Mouse (Mus musculus): ENCODE results near the gene Plau. TPM values are rescaled to one million over a fixed set of nuclear protein-coding genes. Genes with fewer than 3 reads are reported as not detected.

Gene Plau
- total RNA-seq, 1 experiment from 2014 or later = 60.1 TPM

DNA sequence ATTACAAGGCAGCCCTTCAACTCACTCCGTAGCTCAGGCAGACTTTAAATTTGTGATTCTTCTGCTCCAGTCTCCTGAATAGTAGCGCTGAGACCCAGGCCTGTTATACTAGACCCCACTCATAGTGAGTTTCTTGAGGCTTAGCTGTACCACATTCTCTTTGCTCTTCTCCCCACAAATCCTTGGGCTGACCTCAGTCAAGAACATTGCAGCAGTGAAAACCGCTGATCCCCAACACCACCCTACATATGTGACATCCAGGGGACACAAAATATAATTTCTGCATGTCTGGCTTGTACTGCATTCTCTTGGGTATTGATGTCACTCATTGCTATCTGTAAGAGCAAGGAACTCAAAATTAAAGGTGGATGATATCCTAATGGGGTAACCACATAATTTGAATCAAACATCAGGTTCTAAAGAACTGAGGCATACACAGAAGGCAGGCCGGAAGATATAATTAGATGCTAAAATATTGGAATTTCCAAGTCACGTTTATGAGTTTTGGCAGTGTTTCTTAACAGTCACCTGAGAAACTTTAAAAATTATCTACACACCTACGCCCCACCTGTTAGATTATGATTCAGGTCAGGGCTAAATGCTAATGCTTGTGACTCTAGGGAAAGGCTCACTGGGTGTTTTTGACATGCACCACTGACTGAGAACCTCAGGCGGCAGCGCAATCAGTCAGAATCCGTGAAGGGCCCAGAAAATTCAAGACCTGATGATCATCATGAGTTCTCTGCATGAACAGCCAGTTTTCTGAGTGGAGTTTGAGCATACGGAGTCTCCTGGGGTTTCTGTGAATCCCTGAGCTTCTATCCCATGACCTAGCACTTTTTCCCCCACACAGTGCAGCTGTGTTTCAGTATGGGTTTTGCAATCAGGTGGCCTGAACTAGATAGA, 8.5 kb downstream of the Plau start:
- DNase-seq = no peak

GRCm38 (mm10) chr14:20845577-20846088, 9.2 kb downstream of the Plau start:
- DNase-seq = no peak

DNA sequence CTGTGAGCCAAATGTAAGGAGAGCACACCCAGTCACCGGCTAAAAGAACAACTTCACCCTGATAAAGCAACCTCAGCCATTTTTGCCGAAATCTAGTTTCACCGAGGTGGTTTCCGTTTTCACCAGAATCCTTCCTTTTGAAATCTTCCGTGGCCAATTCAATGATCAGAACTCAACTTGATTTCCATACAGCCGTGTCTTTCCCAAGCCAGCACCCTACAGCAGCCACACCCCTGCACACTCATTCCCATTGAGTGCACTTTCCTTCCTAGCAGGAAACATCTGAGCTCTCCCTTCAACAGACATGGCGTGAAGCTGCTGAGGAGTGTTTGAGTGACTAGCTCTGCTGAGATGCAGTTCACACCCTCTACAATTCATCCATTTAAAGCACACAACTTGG, 9.8 kb downstream of the Plau start:
- no peak for DNase-seq

DNA sequence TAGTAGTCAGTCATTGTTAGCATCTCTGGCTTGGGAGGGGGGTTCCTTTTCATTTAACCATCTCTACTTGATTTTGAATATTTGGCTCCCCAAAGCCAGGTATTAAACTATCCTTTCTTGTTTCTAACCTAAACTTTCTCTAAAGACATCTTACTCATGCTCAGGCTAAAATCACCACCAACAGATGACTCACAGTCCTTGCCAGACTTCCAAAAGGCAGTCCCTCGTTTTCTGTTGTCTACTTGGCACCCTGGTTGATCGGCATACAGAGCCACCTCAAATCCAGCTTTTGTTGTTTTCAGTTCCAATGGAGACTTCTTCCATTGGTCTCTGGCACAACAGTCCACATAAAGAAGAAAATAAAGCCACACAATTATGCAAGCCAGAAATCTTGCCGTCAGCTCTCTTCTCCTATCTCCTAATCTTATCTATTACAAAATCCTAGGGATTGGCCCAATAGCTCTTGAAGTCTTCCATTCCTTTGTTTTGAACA, 11.2 kb downstream of the Plau start:
- no peak for DNase-seq

- no peak for DNase-seq
Observed at GRCm38 (mm10) chr14:20849753-20850152, 13.3 kb downstream of the Plau start.

GRCm38 (mm10) chr14:20850498-20850897, 14.0 kb downstream of the Plau start:
- DNase-seq = no peak

GRCm38 (mm10) chr14:20851776-20852175, 15.3 kb downstream of the Plau start:
- DNase-seq = no peak

DNA sequence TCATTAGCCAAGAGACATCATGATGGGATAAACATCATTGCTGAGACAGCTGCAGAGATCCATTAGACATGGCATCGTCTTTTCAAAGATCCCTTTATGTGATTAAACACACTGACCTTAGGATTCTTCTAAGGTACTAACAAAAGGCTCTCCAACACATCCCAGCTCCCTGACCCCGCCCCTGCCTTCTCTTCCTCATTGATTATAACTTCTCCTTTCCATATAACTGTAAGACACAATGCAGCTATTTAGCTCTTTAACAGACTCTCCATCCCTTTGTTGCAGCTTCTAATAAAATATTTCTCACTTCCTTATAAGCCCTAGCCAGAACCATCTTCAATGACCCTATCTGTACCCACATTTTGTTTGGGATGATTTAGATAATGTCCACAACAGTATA, 24.7 kb downstream of the Plau start:
- no peak for DNase-seq

DNA sequence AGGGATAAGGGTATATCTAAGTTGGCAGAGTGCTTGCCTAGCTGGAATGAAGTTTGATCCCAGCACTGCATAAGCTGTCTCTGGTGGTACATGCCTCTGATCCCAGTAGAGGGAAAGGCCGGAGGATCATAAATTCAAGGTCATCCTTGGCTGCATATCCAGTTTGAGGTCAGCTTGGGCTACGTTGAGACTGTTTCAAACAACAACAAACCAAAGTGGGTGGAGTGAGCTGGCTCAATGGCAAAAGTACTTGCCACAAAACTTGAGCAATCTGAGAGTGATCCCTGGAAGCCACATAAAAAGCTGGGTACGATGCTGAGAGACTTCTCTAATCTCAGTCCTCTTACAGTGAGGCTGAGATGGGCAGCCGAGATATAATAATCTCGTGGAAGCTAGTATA, 25.1 kb downstream of the Plau start:
- peak; percentile 50 for DNase-seq

GRCm38 (mm10) chr14:20863306-20864065, 27.0 kb downstream of the Plau start:
- DNase-seq = no peak

DNA sequence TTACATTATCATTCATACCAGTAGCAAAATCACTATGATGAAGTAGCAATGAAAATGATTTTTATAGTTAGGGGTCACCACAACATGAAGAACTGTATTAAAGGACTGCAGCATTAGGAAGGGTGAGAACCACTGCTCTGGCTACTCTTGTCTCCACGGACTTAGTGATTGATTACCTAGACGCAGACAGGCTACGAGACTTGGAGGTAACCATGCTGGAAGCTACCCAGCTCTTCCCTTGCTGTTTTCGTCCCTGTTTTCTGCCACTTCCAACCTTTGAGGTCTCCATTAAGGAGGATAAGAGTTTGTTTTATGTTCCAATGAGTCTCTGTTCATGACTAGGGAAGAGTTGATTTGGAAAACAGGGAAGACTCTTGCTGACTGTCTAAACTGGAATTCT, 27.7 kb downstream of the Plau start:
- DNase-seq = no peak

DNA sequence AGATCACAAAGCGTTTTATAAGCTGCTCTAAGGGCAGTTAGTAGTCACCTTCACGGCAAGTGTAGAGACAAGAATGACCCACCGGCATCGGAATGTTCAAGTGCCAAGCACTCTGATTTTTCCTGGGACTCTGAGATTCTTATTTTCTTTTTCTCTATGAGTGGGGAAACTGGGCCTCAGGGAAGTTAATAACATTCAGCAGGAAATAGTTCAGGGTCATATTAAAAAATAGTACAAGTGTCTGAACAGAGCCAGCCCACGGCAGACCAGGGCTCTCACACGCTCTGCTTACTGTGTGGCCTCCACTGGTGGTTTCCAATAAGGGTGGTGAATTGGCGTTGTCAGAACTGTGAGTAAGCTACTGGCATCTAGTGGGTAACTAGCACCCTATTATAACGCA, 29.1 kb downstream of the Plau start:
- no peak for DNase-seq

GRCm38 (mm10) chr14:20866365-20866764, 29.9 kb downstream of the Plau start:
- no peak for DNase-seq

DNA sequence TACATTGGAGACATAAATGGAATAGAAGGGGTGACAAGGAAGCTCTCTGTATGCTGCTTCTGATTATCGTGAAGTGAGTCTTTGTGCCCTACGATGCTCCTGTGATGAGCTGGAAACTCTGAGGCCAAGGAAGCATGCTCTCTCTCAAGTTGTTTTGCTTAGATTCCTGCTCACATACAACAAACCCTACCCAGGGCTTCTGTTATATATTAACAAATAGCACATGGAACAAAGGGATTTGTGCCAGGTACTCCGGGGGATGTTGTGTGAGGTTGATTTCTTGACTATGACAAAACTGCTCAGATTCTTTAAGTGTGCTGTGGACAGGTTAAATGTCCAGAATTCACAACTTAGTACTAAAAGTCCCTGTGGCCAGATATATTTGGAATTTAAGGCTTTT, 33.6 kb downstream of the Plau start:
- DNase-seq = no peak

DNA sequence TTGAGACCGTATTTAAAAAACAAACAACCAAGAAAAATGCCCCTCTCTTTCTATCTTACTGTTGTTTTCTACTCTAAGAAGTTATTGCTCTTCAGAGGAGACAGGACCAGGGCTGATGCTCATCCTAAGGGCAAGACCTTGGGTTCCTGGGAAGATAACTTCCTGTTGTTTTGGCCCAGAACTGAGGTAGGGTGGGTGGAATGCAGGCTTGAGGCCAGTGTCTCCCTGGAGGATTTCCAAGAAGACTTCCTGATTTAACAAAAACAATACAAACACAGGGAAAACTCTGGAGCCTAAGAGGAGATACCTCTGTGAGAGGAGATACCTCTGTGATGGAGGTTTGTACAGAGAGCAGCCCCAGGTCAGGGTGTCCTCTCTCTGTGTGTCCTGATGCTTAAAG, 35.0 kb downstream of the Plau start:
- peak; percentile 44 for DNase-seq

DNA sequence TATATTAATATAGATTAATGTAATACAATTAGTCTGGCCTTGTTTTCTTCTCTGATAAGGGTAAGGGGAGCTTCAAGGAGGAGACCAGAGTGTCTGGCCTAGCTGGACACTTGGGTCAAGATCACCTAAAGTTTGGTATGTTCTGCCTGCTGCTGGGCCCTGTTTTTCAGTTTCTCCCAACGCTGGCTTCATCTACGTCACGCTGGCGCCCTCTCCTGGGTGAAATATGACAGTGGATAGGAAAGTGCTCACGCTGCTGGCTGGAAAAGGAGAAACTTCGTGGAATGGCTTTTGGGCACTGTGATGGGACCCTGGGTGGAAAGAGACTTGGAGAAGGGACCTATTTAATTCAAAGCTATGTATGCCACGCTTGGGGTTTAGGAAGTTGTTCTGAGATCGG, 36.8 kb downstream of the Plau start:
- DNase-seq = peak; percentile 92

DNA sequence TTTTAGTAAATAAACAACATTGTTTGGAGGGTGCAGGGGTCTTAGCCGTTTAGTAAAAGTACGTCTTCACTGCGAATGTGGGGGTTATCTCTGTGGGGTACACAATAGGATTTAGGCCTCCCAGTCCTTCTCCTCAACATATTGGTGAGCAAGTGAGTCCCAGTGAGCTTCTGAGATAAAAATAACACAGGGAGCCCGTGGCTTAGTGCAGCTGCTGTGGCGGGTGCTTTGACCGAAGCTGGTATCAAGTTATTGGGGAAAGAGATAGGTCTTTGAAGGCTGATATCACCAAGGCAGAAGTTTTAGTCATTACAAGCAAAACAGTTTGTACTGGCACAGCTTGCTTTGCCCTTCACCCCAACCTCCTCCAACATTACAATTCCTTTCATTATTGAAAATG, 37.5 kb downstream of the Plau start:
- DNase-seq = no peak

GRCm38 (mm10) chr14:20884691-20885090, 48.2 kb downstream of the Plau start:
- no peak for DNase-seq

- DNase-seq = peak; percentile 49
Observed at GRCm38 (mm10) chr14:20885091-20885888, 48.8 kb downstream of the Plau start.

- DNase-seq = peak; percentile 72
Observed at GRCm38 (mm10) chr14:20886266-20886665, 49.8 kb downstream of the Plau start.

GRCm38 (mm10) chr14:20887541-20888085, 51.2 kb downstream of the Plau start:
- DNase-seq = peak; percentile 33

- DNase-seq = peak; percentile 14
Observed at GRCm38 (mm10) chr14:20891941-20892402, 55.5 kb downstream of the Plau start.

All from adrenal gland, postnatal 14 days (tissue).